Mouse (Mus musculus) right cerebral cortex, adult 2 months (tissue): ENCODE measurements around the gene Galntl5.
A peak's percentile ranks its signal among the peaks of the same experiment; 100 is the strongest.
"Not testable (repeated sequence)": the region's sequence is repeated elsewhere in the genome, so short reads cannot be mapped to it uniquely, and the experiment has no call there.

Experiments
- DNase-seq, 2 experiments: peaks; one replicate each; pipeline ENCODE4 v3.0.0; 2021 to 2022; ENCODE audit warnings: low spot score in 2 of 2

Gene Galntl5

GRCm38 (mm10) chr5:25190521-25190920, 9.3 kb downstream of the Galntl5 start:
- no peak for DNase-seq

- DNase-seq, result peak in 1 of 2 experiments; percentile 25
Observed at GRCm38 (mm10) chr5:25211872-25212271, 30.6 kb downstream of the Galntl5 start.

- not testable (repeated sequence) for DNase-seq
Observed at GRCm38 (mm10) chr5:25213216-25213615, 32.0 kb downstream of the Galntl5 start.

- no peak for DNase-seq
Observed at GRCm38 (mm10) chr5:25215006-25215405, 33.7 kb downstream of the Galntl5 start.

GRCm38 (mm10) chr5:25221604-25222003, 40.3 kb downstream of the Galntl5 start, which contains the start of gene Galnt11:
Galnt11 (plus strand) TSS chr5:25221904.
- no peak for DNase-seq

GRCm38 (mm10) chr5:25222752-25223702, 41.8 kb downstream of the Galntl5 start, which contains the start of gene E130116L18Rik:
E130116L18Rik (minus strand) TSS chr5:25223153.
- DNase-seq, result peak; percentile 92

- not testable (repeated sequence) for DNase-seq
Observed at GRCm38 (mm10) chr5:25224377-25224776, 43.1 kb downstream of the Galntl5 start.

GRCm38 (mm10) chr5:25243101-25243500, 61.8 kb downstream of the Galntl5 start:
- peak in 1 of 2 experiments; percentile 23 for DNase-seq

GRCm38 (mm10) chr5:25245806-25246472, 64.7 kb downstream of the Galntl5 start:
- no peak for DNase-seq

- DNase-seq, result no peak
Observed at GRCm38 (mm10) chr5:25246473-25246865, 65.2 kb downstream of the Galntl5 start.

GRCm38 (mm10) chr5:25247036-25247435, 65.8 kb downstream of the Galntl5 start:
- no peak for DNase-seq

- DNase-seq, result no peak
Observed at GRCm38 (mm10) chr5:25252423-25252822, 71.2 kb downstream of the Galntl5 start.

GRCm38 (mm10) chr5:25252825-25253544, 71.7 kb downstream of the Galntl5 start:
- no peak for DNase-seq

GRCm38 (mm10) chr5:25254491-25254890, 73.2 kb downstream of the Galntl5 start:
- no peak for DNase-seq

GRCm38 (mm10) chr5:25256686-25257085, 75.4 kb downstream of the Galntl5 start:
- peak; percentile 63 to 71 for DNase-seq

- DNase-seq, result no peak
Observed at GRCm38 (mm10) chr5:25261452-25261851, 80.2 kb downstream of the Galntl5 start.

GRCm38 (mm10) chr5:25262266-25262665, 81.0 kb downstream of the Galntl5 start:
- DNase-seq, result no peak

- no peak for DNase-seq
Observed at GRCm38 (mm10) chr5:25268258-25268888, 87.1 kb downstream of the Galntl5 start.
